Mouse (Mus musculus): ENCODE data around the gene Zdhhc11. TPM values are rescaled to one million over a fixed set of nuclear protein-coding genes. Genes with fewer than 3 reads are reported as not detected.

Zdhhc11 gene
- polyA plus RNA-seq, 1 experiment from 2014 or later = not detected

DNA sequence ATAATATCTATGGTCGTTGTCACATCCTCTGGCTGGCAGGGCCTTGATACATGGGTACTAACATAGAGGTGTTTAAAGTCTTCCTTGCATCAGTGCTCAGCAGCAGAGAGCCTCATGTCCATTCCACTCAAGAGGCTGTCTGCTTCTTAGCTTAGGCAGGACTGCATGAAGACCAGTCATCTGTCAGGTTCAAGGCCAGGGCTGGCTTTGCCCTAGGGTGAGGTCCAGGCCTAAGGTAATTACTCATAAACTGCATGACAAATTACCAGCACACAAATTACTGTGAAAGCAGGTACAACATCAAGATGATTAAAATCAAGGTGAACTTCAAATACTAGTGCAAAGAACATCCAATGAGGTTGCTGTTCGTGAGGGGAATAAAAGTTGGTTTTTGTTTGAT lies 72.1 kb downstream of the Zdhhc11 start:
- peaks cover 21% of the 10 kb centered on the region for H3K36me3 ChIP-seq (ENCODE audit: insufficient read depth)
- H3K9me3 ChIP-seq (ENCODE audit: low read depth, low read length) = no peaks in the 10 kb centered on the region
- WGBS = 84% methylated on average over 2 of the region's 2 CpGs
- H3K4me3 ChIP-seq (ENCODE audit: low read depth, low read length) = no peak overlapping the region
- ATAC-seq (ENCODE audit: insufficient read depth) = no peak
- H3K4me1 ChIP-seq (ENCODE audit: insufficient read depth) = no peaks in the 10 kb centered on the region
- no peak overlapping the region for H3K9ac ChIP-seq
- H3K4me2 ChIP-seq = no peak overlapping the region
- TF ChIP-seq CTCF (IDR thresholded peaks at IDR 0.05; ENCODE audit: low read depth) = no peak
- H3K27ac ChIP-seq (ENCODE audit: low read depth) = no peak overlapping the region
- DNase-seq = no peak
- no peaks in the 10 kb centered on the region for H3K27me3 ChIP-seq (ENCODE audit: insufficient read depth, low read length)

DNA sequence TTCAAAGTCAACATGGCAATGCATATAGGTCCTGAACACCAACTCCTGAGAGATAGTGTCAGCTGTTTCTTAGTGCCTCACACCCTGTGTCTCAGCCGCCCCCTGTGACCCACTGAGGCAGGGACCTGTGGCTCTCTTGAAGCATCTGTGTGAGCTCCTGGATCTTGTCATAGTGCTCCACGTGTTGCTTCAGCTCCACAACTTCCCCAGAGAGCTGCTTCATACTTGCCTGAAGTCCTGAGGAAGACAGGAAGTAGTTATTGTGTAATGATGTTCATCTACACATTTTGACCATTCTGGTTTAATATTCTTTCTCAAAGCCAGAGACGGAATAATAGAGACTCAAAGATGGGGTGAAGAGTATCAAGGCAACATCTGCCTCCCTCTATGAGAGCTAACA lies 76.3 kb downstream of the Zdhhc11 start:
- TF ChIP-seq CTCF (IDR thresholded peaks at IDR 0.05; ENCODE audit: low read depth) = no peak
- H3K36me3 ChIP-seq (ENCODE audit: insufficient read depth) = peaks cover 42% of the 10 kb centered on the region
- H3K4me3 ChIP-seq (ENCODE audit: low read depth, low read length) = no peak overlapping the region

More for the DNA sequence above, 76.3 kb downstream of the Zdhhc11 start:
- Histone ChIP-seq H3K4me1 (ENCODE audit: insufficient read depth) (no peaks in the 10 kb centered on the region), H3K9me3 (ENCODE audit: low read depth, low read length) (no peaks in the 10 kb centered on the region), H3K9ac (no peak overlapping the region), H3K4me2 (no peak overlapping the region), H3K27me3 (ENCODE audit: insufficient read depth, low read length) (no peaks in the 10 kb centered on the region), H3K27ac (ENCODE audit: low read depth) (no peak overlapping the region)
- no peak for DNase-seq
- no peak for ATAC-seq (ENCODE audit: insufficient read depth)
- WGBS = 85% methylated on average over 3 of the region's 3 CpGs

Small RNA genes within 50 kb of the gene (microRNA-seq; reads per million reads assigned to microRNA genes)
- gene Gm25197 (ENCODE audit: borderline number of aligned reads) = not detected

Other genes with a start within 250 kb of the Zdhhc11 start
- gene Slc12a7, start 230.8 kb upstream of the Zdhhc11 start, polyA plus RNA-seq (2014; fragmentation: Nextera tagmentation; extraction: Ambion mirVana) = 17.9 and 19.7 TPM in 2 replicates
- 4.6 and 4.8 TPM in 2 replicates for gene Nkd2, start 116.2 kb upstream of the Zdhhc11 start, polyA plus RNA-seq (2014; fragmentation: Nextera tagmentation; extraction: Ambion mirVana)
- 53.1 and 61.2 TPM in 2 replicates for gene Trip13, start 26.1 kb upstream of the Zdhhc11 start, polyA plus RNA-seq (2014; fragmentation: Nextera tagmentation; extraction: Ambion mirVana)
- gene Brd9, start 26.0 kb upstream of the Zdhhc11 start, polyA plus RNA-seq (2014; fragmentation: Nextera tagmentation; extraction: Ambion mirVana) = 47.9 and 53.2 TPM in 2 replicates
- gene Tppp, start 45.6 kb downstream of the Zdhhc11 start, polyA plus RNA-seq (2014; fragmentation: Nextera tagmentation; extraction: Ambion mirVana) = 1.0 and 1.4 TPM in 2 replicates
- gene Cep72, start 98.4 kb downstream of the Zdhhc11 start, polyA plus RNA-seq (2014; fragmentation: Nextera tagmentation; extraction: Ambion mirVana) = 18.8 and 19.3 TPM in 2 replicates
- 0.04 TPM in 1 of 2 replicates, not detected in the other for gene Slc9a3, start 157.6 kb downstream of the Zdhhc11 start, polyA plus RNA-seq (2014; fragmentation: Nextera tagmentation; extraction: Ambion mirVana)
- 76.5 and 90.5 TPM in 2 replicates for gene Exoc3, start 244.9 kb downstream of the Zdhhc11 start, polyA plus RNA-seq (2014; fragmentation: Nextera tagmentation; extraction: Ambion mirVana)